Mouse (Mus musculus) embryonic fibroblast, embryonic 13.5 days (primary cell): Measurements from ENCODE around the gene Txndc15. TPM values are rescaled to one million over a fixed set of nuclear protein-coding genes. Genes with fewer than 3 reads are reported as not detected.

Experiments
- H3K27ac ChIP-seq: 2 replicates; pipeline ENCODE4 v1.5.1; 2012; ENCODE audit warnings: low read length, control low read depth, inconsistent platforms; ENCODE audit not compliant: insufficient read depth
- H3K4me1 ChIP-seq: 2 replicates; pipeline ENCODE4 v1.6.1; 2011; ENCODE audit warnings: low read length; ENCODE audit not compliant: control insufficient read depth, insufficient read depth
- H3K4me3 ChIP-seq: 2 replicates; pipeline ENCODE4 v1.5.1; 2011; ENCODE audit warnings: mild to moderate bottlenecking, control low read depth, low read length; ENCODE audit not compliant: insufficient read depth
- CTCF ChIP-seq: IDR thresholded peaks from 2 replicates; pipeline ENCODE4 v1.5.1; 2011; ENCODE audit warnings: mild to moderate bottlenecking, control low read depth, low read length, moderate library complexity, borderline replicate concordance; ENCODE audit not compliant: insufficient read depth
- POLR2A ChIP-seq: IDR thresholded peaks from 2 replicates; pipeline ENCODE4 v1.6.1; 2011; ENCODE audit warnings: low read depth, mild to moderate bottlenecking, control low read depth, low read length, moderate library complexity
- polyA plus RNA-seq: library from polyadenylated mRNA; stranded (reverse); fragments of >200 nt; gene quantifications from 2 replicates; pipeline ENCODE4 v1.2.4, GENCODE M21; 2011; ENCODE audit warnings: low read depth; ENCODE audit not compliant: missing spikeins, insufficient read length

Txndc15 gene
- polyA plus RNA-seq = 48.4 and 54.2 TPM in 2 replicates

- Histone ChIP-seq H3K4me1 (0 out of 2 replicates have a peak, but pooled peaks cover 7% of the 10 kb centered on the region), H3K4me3 (peak within 1 kb of the TSS; percentile 90), H3K27ac (peak within 1 kb of the TSS; percentile 49)
- peak; percentile 62 for TF ChIP-seq POLR2A
- no peak for TF ChIP-seq CTCF
These were observed at the start of gene Txndc15 for GRCm38 (mm10) chr13:55714501-55715166. Txndc15 (plus strand) TSS chr13:55714650.

- H3K4me1 ChIP-seq = no peaks in the 10 kb centered on the region
- peak; percentile 55; the same call in 1 of the 2 replicates for TF ChIP-seq CTCF
- no peak for TF ChIP-seq POLR2A
- no peak overlapping the region for H3K27ac ChIP-seq
- H3K4me3 ChIP-seq = no peak overlapping the region
These were observed 45.9 kb upstream of the Txndc15 start for GRCm38 (mm10) chr13:55668550-55668949.

- TF ChIP-seq CTCF (no peak), POLR2A (no peak)
These were observed 41.7 kb upstream of the Txndc15 start for GRCm38 (mm10) chr13:55672711-55673110.

GRCm38 (mm10) chr13:55677364-55677763 lies 37.1 kb upstream of the Txndc15 start:
- Histone ChIP-seq H3K27ac (no peak overlapping the region), H3K4me1 (no peaks in the 10 kb centered on the region), H3K4me3 (no peak overlapping the region)
- TF ChIP-seq POLR2A (no peak), CTCF (no peak)

More at GRCm38 (mm10) chr13:55672711-55673110, 41.7 kb upstream of the Txndc15 start:
- H3K27ac ChIP-seq = no peak overlapping the region
- H3K4me3 ChIP-seq = no peak overlapping the region
- no peaks in the 10 kb centered on the region for H3K4me1 ChIP-seq

- H3K4me3 ChIP-seq = no peak overlapping the region
- TF ChIP-seq CTCF = no peak
- no peak for TF ChIP-seq POLR2A
- no peaks in the 10 kb centered on the region for H3K4me1 ChIP-seq
- no peak overlapping the region for H3K27ac ChIP-seq
These were observed 32.2 kb upstream of the Txndc15 start for GRCm38 (mm10) chr13:55682201-55682600.

- Histone ChIP-seq H3K27ac (no peak overlapping the region), H3K4me1 (no peaks in the 10 kb centered on the region)
- TF ChIP-seq POLR2A = no peak
These were observed 30.9 kb upstream of the Txndc15 start for GRCm38 (mm10) chr13:55683581-55683980.

GRCm38 (mm10) chr13:55686107-55686633 lies 28.3 kb upstream of the Txndc15 start:
- TF ChIP-seq POLR2A (no peak), CTCF (no peak)
- no peak overlapping the region for H3K4me3 ChIP-seq
- no peak overlapping the region for H3K27ac ChIP-seq
- no peaks in the 10 kb centered on the region for H3K4me1 ChIP-seq

More at GRCm38 (mm10) chr13:55683581-55683980, 30.9 kb upstream of the Txndc15 start:
- no peak overlapping the region for H3K4me3 ChIP-seq

- TF ChIP-seq CTCF (no peak), POLR2A (no peak)
- no peak overlapping the region for H3K4me3 ChIP-seq
- no peaks in the 10 kb centered on the region for H3K4me1 ChIP-seq
- H3K27ac ChIP-seq = no peak overlapping the region
These were observed 26.4 kb upstream of the Txndc15 start for GRCm38 (mm10) chr13:55687927-55688602.

GRCm38 (mm10) chr13:55692535-55693242 lies 21.8 kb upstream of the Txndc15 start, which contains the start of gene B230219D22Rik:
B230219D22Rik (plus strand) TSS chr13:55693124.
- peak within 1 kb of the TSS; percentile 84 for H3K4me3 ChIP-seq
- no peaks in the 10 kb centered on the region for H3K4me1 ChIP-seq
- TF ChIP-seq POLR2A = peak; percentile 97
- no peak for TF ChIP-seq CTCF
- peak within 1 kb of the TSS; percentile 87 for H3K27ac ChIP-seq

- H3K4me3 ChIP-seq = peak overlapping the region; percentile 84
- TF ChIP-seq POLR2A (no peak), CTCF (no peak)
- H3K27ac ChIP-seq = peak overlapping the region; percentile 86
- H3K4me1 ChIP-seq = no peaks in the 10 kb centered on the region
These were observed 21.2 kb upstream of the Txndc15 start for GRCm38 (mm10) chr13:55693243-55693721.
